Mouse (Mus musculus) G1E (cell line): Measurements from ENCODE around the gene Ppp4c.

ENCODE experiments used
- CTCF ChIP-seq: IDR thresholded peaks from 2 replicates; pipeline ENCODE4 v1.5.1; 2012; ENCODE audit warnings: low read depth, low read length, inconsistent platforms, mixed read lengths
- GATA1 ChIP-seq: IDR thresholded peaks from 2 replicates; pipeline ENCODE4 v1.6.1; 2012; ENCODE audit warnings: borderline replicate concordance, low read length, inconsistent platforms, mixed read lengths
- GATA2 ChIP-seq: IDR thresholded peaks from 2 replicates; pipeline ENCODE4 v1.6.1; 2012; ENCODE audit warnings: low read depth, low read length, inconsistent platforms, borderline replicate concordance
- POLR2AphosphoS5 ChIP-seq: IDR thresholded peaks from 2 replicates; pipeline ENCODE4 v1.6.1; 2012; ENCODE audit warnings: low read depth, low read length, inconsistent platforms; ENCODE audit not compliant: insufficient replicate concordance
- TAL1 ChIP-seq: conservative IDR thresholded peaks from 2 replicates; pipeline ENCODE4 v1.6.1; 2012; ENCODE audit warnings: low read depth, low read length, inconsistent platforms, mixed read lengths

GRCm38 (mm10) chr7:126792721-126793443 is 586 bp upstream of the Ppp4c start:
- TF ChIP-seq TAL1 (no peak), CTCF (no peak), POLR2AphosphoS5 (no peak; the same call in 1 of the 2 replicates), GATA1 (no peak), GATA2 (no peak)
